Mouse (Mus musculus) bone marrow macrophage, adult 2 months (primary cell): ENCODE measurements around the gene Banf2.

Source experiments
- CTCF ChIP-seq: IDR thresholded peaks from 2 replicates; pipeline ENCODE4 v1.5.1; 2012; ENCODE audit warnings: low read depth, mild to moderate bottlenecking, low read length, moderate library complexity
- POLR2A ChIP-seq: IDR thresholded peaks from 2 replicates; pipeline ENCODE4 v1.6.1; 2012; ENCODE audit warnings: mild to moderate bottlenecking, low read depth, low read length, borderline replicate concordance

DNA sequence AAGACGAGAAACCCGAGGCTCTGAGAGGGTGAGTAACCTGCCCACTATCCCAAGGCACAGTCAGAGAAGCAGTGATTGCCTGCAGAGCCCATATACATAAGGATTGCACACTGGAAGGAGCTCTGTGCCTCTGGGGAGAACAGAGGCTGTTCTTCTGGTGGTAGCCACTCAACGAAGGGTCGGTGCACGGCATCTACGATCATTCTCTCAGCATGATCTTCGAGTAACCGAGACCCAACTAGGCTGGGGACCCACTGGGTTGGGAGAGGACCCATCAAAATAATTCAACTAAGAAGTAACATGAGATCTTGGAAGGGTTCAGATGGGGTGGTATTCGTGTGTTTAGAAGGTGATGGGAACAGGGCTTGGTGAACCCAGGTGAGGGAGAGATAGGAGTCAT, 17.0 kb upstream of the Banf2 start:
- no peak for TF ChIP-seq POLR2A
- TF ChIP-seq CTCF, result no peak
